Mouse (Mus musculus): ENCODE results near the gene Capg.

Gene Capg

DNA sequence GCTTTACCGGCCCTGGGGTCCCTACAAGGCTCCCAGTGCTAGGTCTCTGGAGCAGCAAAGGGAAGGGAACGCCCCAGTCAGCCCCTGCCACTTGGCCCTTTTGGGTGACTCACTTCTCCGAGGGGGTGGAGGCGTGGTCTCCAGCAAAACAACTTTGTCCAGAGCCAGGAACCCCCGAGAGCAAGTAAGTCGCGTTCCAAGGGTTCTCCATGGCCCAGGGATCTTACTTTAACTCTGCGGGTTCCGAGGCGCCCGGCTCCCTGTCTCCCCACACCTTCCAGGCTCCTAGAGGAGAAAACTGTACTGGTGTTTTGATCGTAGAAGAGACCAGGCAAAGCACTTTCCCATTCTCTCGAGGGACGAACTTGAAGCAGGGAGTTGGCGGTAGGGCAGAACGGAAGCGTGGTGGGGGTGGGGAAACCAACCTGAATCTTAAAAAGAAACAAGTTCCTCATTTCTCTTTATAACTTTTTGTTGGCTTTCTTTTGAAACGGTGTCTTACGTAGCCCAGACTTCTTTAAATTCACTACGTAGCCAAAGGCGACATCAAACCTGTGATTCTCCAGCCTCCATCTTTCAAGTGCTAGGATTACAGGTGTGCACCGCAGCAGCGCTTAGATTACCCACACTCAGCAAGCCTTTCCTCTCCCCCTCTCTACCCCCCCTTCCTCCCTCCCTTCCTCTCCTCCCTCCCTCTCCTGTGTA lies at the start of gene Capg:
Capg (plus strand) TSS at position 109 of the 705 bp plus-strand sequence.
- DNase-seq: peak; percentile 62

DNA sequence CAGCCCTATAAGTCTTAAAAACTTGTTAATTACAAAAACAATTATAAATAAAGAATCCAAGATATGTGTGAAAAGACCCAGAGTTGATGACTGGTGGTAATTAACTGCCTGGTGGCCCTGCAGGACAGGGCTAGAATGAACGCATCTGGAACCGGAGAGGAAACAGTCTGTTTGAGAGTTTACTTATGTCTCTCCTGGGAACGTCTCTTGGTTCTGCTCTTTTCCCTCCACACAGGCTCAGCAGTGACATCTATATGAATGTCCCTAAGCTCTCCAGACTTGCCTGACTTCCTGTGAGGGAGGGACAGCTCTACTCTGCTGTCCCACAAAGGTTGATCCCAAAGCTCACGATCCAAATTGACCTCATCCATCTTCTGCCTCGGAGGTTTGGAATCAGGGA lies 45.2 kb upstream of the Capg start:
- DNase-seq: no peak

DNA sequence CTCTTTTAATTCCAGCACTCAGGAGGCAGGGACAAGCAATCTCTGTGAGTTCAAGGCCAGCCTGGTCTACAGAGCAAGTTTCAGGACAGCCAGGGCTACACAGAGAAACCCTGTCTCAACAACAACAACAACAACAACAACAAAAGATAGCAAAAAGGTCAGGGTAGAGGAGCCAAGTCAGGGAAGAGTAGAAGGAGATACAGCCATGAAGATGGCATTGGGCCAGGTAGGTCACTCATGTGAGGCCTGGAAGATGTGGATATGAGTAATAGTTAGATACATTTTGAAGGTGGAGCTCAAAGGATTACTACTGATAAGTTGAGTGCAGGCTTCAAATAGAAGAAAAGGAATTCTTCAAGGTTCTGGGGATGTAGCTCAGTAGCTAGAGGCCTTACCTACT lies 40.9 kb upstream of the Capg start:
- no peak for DNase-seq

DNA sequence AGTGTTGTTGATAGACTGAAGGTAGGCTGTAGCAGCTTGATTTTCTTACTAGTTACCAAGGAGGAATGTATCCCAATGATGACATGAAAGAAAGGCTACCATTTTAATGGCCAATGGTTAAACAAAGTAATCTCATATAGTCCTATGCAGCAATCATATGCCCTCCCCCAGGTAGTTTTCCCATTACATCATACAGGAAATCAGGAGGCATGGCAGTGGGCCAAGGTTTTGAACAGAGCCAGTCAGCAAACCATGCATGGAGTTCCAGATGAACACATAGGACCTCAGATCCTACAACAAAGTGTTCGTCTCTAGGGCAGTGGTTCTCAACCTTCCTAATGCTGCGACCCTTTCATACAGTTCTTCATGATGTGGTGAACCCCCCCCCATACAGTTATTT lies 40.3 kb upstream of the Capg start:
- DNase-seq: peak; percentile 57

DNA sequence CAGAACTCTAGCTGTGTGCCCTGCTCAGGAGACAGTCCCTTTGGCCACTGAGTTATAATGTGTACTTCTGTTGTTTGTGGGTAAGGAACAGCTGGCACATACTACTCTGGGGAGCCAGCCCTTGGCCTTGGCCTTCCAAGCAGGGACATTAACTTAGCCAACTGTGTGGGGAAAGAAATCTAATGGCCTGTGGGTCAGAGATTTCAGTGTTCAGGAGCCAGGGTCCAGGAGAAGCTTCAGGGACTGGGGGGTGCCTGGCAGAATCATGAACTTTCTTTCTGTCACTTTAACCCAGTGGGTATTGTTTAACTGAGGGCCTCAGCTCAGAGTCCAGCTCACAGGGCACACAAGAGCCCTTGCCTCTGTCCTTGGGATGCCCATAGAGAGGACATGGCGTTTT lies 38.1 kb upstream of the Capg start:
- DNase-seq: no peak

DNA sequence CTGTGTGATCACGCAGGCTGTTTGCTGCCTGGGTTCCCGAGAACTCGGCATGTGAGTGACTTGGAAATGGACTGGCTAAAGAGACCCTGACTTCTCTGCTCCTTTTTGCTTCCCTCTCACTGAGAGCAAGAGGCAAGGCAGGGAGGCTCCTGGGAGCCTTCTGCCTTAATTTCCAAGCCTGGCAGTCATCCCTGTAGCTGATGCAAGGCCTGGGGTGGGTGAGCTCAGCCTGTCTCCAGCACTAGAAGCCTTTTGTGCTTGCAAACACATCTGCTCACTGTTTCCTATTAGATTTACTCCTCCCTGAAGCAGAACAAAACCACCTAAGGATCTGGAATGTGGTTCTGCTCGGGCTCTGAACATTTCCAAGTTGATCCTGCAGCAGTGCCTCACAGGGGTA lies 35.6 kb upstream of the Capg start:
- no peak for DNase-seq

DNA sequence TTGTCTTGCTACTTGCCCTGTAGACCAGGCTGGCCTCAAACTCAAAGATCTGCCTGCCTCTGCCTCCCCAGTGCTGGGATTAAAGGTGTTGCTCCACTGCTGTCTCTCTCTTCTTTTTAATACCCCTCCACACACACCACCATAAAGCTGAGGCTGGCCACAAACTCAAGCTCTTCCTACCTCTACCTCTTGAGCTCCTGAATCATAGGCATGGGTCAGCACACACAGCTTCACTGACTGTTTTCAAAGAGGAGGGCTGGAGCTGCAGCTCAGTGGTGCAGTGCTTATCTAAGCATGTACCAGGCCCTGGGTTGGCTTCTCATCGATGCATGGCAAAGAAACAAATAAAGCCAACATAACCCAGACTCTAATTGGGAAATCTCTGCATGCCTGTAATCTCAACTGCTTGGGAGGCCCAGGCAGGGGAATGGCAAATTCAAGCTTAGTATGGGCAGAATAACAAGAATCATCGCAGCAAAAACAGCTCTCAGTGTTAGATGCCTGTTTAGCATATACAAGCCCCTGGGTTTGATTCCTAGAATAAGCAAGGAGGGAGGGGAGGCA lies 34.2 kb upstream of the Capg start:
- DNase-seq: no peak

DNA sequence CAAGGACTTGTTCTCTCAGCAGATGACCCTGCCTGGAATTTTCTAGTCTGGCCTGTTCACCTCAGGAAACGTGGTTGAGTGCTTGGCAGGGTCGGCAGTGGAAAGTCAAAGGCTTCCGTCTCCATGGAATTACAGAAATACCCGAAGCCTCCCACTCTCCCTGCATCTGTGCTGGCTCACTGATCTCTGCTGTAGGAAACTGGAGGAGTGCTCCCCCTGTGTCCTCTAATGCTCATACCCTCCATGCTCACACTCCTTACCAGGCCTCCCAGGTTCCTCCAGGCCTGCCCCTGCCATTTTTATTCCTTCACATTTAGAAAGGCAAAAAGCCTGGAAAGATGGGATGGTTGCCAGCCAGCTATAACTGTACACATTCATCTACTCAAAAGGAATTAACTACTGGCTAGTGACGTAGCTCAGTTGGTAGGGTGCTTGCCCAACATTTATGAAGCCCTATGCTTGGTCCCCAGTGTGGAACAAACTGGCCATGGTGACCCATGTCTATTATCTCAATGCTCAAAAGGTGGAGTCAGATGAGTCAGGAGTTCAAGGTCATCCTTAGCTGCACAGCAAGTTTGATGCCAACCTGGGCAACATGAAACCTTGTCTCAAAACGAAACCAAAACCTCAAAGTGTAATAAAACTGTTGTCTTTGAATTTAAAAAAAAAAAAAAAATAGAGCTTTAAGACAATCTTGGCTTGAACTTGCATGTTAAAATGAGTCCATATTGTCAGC lies 33.3 kb upstream of the Capg start:
- DNase-seq: peak; percentile 41

DNA sequence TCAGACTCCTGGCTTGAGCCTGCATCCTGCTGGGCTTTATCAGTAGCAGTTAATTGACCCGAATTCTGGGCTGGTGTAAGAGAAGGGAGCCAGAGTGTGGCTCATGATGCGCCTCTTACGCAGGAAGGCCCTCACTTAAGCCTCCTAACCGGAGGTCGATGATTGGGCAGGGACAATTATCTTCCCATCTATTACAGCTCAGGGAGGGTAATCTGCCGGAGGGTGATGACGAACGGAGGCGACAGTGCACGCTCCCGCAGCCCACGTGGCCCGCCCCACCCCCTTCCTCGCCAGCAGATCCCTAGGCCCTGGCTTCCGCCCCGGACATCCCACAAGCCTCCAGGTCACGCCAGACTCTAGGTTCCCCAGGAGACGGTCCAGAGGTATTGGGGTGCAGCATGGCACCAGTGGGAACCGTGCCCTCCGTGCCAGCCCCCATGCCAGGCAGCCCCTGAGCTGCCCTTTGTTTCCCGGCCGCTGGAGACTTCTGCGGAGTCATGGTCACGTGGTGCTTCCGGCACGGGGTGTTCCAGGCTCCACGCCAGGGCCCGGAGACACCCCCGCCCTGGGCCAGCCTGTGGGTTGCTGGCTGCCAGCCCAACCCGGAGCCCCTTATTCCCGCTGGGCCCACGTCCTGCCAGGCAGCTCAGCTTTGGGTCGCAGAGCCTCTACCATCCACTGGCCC lies 31.7 kb upstream of the Capg start:
- DNase-seq: peak; percentile 95

DNA sequence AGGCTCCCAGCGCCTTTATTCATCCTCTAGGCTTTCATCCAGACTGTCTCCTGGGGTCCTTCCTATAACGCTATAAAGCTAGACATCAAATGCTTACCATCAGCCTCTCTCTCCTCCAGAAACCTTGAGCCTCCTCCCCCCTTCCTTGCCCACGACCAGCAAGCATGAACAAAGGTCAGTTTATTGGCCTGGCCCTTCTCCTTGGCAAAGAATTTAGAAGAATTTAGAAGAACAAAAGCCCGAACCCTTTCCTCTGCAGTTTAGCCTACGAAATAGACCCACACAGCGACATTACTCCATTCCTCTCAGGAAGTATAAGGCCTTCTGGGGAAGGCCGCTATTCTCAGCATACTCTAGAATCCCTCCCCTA lies 31.1 kb upstream of the Capg start:
- DNase-seq: no peak

DNA sequence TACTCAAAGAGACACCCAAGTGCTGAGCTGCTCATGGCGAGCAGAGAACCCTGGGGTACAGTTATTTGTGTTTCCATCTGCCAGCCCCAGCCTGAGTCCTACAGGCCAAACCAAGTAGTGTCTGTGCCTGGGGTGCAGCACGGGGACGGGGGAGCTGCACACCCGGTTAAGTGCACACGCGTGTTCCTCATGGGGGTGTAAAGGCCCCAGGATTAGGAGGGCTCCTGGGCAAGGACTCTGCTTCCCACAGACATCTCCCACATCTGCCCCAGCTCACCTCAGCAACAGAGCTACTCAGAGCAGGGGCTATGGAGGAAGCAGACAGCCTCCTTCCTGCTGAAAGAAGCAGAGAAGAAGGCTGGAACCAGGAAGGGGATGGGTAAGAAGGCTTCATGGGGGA lies 28.5 kb upstream of the Capg start:
- DNase-seq: no peak

DNA sequence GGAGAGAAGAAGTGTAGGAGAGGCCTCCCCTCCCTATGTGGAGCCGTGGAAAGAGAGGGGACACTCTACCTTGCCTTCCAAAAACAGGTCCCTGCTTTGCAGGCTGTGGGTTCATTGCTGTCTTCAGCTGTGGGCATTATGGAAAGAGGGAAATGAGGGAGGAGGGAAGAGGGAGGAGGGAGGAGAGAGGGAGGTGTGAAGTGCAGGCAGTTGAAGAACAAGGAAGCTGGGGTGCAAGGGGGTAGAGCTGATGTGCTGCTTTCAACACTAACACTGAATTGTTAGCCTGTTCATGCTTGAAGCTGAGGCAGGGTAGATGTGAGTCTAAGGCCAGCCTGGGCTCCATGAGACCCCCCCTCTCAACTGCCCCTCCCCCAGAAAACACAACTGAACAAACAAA lies 25.3 kb upstream of the Capg start:
- DNase-seq: no peak

DNA sequence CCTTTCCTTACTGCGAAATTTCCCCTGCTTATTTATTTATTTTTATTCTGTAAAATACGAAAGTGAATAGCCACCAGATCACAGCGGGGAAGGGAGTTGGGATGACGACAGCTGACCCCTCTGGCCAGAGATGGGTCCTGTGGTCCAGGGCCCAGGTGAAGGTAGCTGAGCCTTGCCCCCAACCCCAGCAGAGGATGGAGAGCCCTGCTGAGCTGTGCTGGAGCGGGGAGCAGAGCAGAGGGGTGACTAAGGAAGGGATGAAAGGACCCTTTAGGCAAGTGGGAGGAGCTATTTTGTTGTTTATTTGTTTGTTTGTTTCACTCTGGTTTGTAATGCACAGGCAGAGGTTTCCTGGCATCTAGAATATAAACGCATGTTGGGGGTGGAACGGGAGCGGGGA lies 24.9 kb upstream of the Capg start:
- DNase-seq: no peak

DNA sequence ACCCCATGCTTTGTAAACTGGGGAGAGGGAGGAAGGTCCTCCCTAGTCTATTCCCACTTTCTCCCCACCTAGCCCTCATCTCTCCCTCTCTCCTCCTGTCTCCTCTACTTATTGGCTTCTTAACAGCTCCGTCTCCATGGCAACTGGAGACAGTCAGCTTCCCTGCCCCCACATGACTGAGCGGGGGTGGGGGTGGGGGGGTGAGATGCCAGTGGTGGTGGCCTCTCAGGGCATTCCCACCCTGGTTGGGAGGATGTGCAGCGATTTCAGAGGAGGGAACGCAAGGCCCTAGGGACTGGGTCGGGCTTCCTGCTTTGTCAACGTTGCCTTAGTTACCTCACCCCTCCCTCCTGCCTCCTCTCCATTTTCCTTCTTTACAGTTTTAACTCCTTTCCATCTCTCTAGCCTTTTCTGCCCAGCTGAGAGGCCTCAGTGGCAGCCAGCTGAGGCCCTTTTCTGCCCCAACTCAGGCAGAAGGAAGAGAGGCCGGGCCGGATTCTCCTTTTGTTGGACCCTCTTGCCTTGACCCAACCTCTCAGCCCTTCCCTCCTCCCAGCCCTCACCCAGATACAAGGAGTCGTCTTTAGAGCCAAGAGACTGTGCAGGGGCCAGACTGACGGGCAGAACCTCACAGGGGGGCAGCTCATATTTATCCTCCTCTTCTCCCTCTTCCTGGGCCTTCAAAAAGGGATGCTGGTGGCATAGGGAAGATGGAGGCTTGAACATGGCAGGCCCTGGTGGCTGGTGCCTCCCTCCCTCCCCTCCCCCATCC lies 24.1 kb upstream of the Capg start:
- no peak for DNase-seq

DNA sequence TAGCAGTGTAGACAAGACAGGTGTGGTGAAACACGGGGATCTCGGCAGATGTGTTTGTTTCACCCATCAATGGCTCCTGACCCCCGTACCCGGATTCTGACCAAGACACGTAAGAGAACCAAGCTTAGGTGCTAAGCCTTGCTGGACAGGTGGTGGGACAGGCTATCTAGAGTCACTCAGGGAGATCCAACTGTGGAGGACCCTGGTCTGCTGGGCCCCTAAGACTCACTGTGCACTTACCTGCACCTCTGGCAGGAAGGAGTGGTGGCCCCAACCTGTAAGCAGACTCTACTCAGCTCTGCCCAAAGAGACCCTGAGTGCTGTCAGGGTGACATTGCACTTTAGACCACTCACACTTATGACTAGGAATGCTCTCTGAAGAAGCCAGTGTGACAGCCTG lies 23.3 kb upstream of the Capg start:
- DNase-seq: no peak

DNA sequence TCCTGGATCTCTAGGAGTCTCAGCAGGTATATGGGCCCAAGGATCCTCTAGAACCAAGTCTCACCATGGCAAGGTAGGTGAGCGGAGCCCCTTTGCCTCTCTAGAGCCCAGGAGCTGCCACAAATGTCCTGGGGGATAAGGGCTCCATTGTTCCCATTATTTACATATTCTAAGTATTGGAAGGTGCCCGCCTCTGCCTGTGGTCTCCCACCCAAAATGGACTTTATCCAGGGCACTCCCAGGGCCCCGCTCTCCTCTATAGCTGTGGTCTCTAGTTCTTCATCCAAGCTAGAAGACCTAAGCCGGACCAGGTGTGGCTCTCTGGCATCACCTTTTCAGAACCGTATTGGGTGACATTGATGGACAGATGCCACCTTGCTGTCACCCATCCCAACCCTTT lies 22.6 kb upstream of the Capg start, which contains the start of gene Sh2d6:
Sh2d6 (minus strand) TSS at position 101 of the 400 bp plus-strand sequence.
- no peak for DNase-seq

DNA sequence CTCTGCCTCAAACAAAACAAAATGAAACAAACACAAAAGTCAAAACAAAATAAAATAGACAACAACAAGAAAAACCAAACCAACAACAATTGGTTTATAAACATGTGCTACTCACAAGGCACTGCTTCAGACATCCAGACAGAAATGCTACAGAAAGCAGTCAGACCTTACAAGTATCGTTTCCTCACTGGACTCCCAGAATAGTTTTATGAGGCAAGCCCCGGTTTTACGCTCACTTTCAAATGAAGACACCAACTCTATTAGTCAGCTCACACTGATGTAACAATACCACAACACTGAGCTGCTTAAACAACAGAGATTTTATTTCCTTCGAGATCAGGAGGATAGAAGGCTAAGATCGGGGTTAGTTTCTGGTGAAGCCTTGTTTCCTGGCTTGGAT lies 21.9 kb upstream of the Capg start:
- no peak for DNase-seq

DNA sequence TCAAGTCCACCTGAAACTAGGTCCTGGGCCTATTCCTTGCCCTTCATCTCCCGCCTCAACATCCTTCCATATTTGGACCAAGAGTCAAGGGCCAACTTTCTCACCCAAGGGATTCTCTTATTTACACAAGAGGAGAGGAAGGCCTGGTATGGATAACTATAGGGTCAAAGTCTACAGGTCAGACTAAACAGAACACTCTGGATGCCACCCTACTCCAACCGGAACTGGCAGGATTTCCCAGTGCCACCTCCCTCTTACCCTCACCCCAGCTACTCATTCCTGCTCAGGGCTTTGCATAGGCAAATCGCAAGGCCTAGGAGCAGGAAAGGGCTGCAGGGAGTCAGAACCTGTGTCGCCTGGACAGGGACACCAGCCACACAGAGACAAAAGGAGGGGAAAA lies 21.0 kb upstream of the Capg start:
- no peak for DNase-seq

DNA sequence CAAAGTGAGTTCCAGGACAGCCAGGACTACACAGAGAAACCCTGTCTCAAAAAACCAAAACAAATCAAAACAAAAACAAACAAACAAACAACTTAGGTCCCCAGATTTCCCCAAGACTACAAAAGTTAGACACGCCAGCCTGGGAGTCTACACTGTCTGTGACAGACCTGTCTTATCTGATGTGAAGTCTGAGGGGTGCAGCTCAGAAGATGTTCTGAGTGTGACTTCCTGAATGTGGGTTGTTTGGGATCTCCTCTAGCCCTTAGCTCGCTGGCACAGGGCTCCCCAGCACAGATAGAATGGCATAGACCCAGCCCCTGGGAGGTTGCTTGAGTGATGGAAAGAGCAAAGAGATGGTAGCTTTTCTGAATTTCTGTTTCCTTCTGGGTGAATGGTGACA lies 20.0 kb upstream of the Capg start:
- DNase-seq: no peak

DNA sequence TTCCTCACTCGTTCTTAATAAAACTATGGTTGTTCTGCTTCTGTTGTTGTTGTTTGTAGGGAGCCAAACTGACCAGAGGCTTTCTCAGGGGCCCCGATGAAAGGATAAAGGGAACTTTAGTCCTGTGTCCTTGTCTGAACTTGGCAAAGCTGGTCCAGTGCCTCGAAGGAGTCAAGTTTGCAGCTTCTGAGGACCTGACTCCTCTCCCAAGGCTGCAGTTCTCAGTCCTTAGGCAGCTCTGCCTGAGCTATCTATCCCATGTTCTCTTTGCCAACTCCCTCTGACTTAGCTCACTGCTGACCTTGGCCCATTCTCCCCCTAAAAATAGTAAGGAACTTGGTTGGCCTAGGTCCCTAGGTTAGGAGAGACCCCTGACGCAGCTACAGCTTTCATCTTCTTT lies 17.1 kb upstream of the Capg start:
- DNase-seq: no peak

DNA sequence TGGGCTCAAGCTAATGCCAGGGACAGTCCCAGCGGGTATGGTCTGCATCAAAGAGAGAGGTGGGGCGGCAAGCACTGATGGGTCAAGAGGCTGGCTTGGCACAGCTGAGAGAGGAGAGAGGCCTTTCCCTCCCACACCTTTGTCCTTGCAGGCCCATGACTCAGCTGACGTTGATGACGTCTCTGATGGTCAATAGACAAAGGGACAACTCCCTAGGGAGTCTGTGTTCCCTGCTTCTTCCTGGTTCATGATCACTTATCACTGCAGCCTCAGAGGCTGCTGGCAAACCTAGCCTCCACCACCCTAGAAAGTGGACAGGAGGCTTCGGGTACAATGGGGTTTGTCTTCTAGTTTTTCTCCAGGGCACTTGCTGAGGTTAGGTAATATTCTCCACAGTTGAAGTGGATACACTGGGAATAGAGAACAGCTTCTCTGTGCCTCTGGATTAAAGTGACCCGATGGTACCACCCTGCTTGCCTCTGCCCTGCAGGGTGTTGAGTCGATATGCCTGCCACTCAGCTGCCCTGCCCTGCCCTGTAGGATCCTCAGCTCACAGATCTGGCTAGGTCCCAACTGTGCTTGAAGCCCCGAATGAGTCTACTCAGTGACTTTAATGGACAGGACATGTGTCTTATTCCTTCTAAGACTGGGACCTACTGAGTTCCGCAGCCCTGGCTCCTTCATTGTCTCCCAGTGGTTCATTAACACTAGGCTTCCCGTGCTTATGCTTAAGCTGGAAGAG lies 15.6 kb upstream of the Capg start:
- DNase-seq: no peak

DNA sequence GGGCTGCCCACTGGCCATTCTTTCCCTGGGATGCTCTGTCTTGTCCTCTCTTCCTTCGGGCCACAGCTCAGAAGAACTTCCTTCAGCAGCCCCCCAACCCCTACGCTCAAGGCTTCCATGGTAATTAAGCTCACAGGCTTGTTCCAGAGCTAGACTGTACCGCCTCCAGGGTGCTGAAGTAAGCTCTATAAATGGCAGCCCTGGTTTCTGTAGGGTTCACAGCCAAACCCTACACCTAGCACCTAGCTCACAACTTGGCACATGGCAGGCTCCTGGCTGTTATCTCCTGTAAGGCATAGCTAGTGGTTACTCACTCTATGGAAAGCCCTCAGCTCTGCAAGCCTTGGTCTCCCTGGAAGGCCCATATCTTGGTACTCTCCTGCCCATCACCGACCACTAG lies 11.6 kb upstream of the Capg start:
- no peak for DNase-seq

Data from kidney, adult 18-20 months (tissue).